In genomic region chr14:37485292-37485691, GRCm38 (mm10) we compare ENCODE assay signal across 25 mouse cellular contexts.
"Had no signal": no experiment of that assay in that cellular context is flagged by ENCODE, and none has a peak within 500 bp of the region (broad histone marks: within the 10 kb centered on the region; RNA-seq: fewer than 3 reads in every experiment).

No protein-coding gene starts in this region.

- H3K4me1 ChIP-seq: embryonic facial prominence, embryonic 10.5 days; embryonic facial prominence, embryonic 12.5 days; embryonic facial prominence, embryonic 13.5 days; embryonic facial prominence, embryonic 15.5 days; forebrain, embryonic 10.5 days; forebrain, embryonic 12.5 days; forebrain, embryonic 13.5 days; forebrain, embryonic 15.5 days had no signal

- H3K27me3 ChIP-seq: embryonic facial prominence, embryonic 12.5 days; embryonic facial prominence, embryonic 13.5 days; embryonic facial prominence, embryonic 15.5 days; forebrain, embryonic 12.5 days; forebrain, embryonic 13.5 days; forebrain, embryonic 15.5 days had no signal

- H3K4me3 ChIP-seq: embryonic facial prominence, embryonic 10.5 days; embryonic facial prominence, embryonic 12.5 days; embryonic facial prominence, embryonic 13.5 days; embryonic facial prominence, embryonic 15.5 days; erythroblast, embryonic 14.5 days; forebrain, embryonic 10.5 days; forebrain, embryonic 12.5 days; forebrain, embryonic 13.5 days; forebrain, embryonic 15.5 days; gastrocnemius, adult 2 months; heart, adult 2 months had no signal

- H3K36me3 ChIP-seq: embryonic facial prominence, embryonic 10.5 days; embryonic facial prominence, embryonic 12.5 days; embryonic facial prominence, embryonic 13.5 days; embryonic facial prominence, embryonic 15.5 days; forebrain, embryonic 10.5 days; forebrain, embryonic 12.5 days; forebrain, embryonic 15.5 days had no signal

- DNase-seq: cerebellum, adult 2 months; cerebellum, adult 8-10 months; cerebellum, adult 9-10 months; cerebellum, adult 9-11 months; cerebellum, postnatal 10 days; cerebellum, postnatal 14 days; cerebellum, postnatal 25 days; cerebellum, postnatal 36 days; embryo, embryonic 11 days; forebrain, postnatal 0 days; gastrocnemius, adult 2 months; gastrocnemius, postnatal 10 days; gastrocnemius, postnatal 14 days; gastrocnemius, postnatal 25 days; gastrocnemius, postnatal 36 days; heart, adult 2 months had no signal

- H3K27ac ChIP-seq: embryonic facial prominence, embryonic 10.5 days; embryonic facial prominence, embryonic 12.5 days; embryonic facial prominence, embryonic 13.5 days; embryonic facial prominence, embryonic 15.5 days; forebrain, embryonic 10.5 days; forebrain, embryonic 12.5 days; forebrain, embryonic 13.5 days; forebrain, embryonic 15.5 days; gastrocnemius, adult 2 months; heart, adult 2 months had no signal
